Mouse (Mus musculus): Measurements from ENCODE around the gene Prkg2. TPM values are rescaled to one million over a fixed set of nuclear protein-coding genes. Genes with fewer than 3 reads are reported as not detected.

Prkg2 gene
- 4.7 and 4.8 TPM in 2 replicates for polyA plus RNA-seq (2016; fragmentation: Nextera tagmentation; extraction: Ambion mirVana)

DNA sequence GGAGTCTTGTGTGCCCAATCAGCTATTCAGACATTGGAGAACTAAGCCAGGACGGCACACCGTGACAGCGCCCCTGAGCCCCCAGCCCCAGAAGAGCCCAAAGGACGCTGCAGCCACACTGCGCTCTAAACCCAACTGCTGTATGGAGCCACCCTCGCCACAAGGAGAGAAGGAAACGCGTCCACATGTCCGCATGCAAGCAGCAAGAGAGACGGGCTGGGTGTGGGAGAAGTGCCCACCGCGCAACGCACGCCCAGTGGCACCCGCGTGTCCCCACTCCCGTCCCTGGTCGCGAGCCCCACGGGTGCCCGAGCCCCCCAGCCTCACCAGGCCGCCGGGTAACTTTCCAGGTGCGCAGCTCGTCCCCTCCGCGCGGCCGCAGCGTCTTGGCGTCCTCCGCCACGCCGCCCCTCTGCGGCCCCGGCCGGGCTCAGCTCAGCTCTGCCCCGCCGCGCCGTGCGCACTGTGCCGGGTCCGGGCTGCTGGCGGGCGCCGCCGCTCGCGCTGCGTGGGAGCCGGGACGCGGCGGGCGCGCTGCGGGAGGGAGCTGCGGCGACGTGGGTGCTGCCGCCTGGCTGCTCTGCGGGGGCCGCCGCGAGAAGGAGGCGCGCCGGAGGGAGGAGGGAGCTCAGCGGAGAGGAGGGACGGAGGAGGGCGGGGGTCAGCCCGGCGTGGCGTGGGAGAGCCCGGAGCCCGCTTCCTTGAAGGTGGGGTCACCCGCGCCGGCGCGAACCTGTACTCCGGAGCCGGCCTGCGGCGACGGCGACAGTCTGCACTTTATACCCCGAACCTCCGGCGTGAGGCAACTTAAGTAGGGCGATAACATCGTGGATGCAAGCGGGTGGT, at the start of gene Prkg2:
Gene Prkg2 (minus strand): TSS at position 756 of the 846 bp plus-strand sequence.
- peak within 1 kb of the TSS; percentile 79 for H3K9ac ChIP-seq
- no peaks in the 10 kb centered on the region for H3K9me3 ChIP-seq
- ATAC-seq (ENCODE audit: low FRiP score): peak; percentile 81
- H3K4me2 ChIP-seq: peak within 1 kb of the TSS; percentile 96
- H3K27ac ChIP-seq: peak within 1 kb of the TSS; percentile 56; the same call in 1 of the 2 replicates
- H3K4me1 ChIP-seq: peaks cover 18% of the 10 kb centered on the region
- H3K27me3 ChIP-seq: peaks cover 31% of the 10 kb centered on the region
- peak within 1 kb of the TSS; percentile 81 for H3K4me3 ChIP-seq (replicated peaks)
- H3K36me3 ChIP-seq (replicated peaks): no peaks in the 10 kb centered on the region
- under 1% methylated on average over 84 of the region's 94 CpGs for WGBS

DNA sequence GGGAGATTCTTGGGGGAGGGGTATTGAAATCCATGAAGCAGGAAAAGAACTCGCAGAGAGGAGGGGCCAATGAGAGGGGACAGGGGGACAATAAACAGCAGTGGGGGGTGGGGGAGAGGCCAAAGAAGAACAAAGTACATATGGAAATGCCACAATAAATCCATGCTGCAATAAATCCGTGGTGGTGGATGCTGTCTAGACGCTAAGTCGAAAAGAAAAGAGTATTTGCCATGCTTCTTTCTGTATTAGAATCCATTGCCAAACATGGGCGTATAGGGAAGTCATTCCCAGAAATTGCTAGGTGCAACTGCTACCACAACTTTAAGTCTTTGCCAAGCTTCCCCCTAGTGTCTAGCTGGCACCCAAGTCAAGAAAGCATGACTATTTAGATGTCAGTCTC, 46.8 kb upstream of the Prkg2 start:
- ATAC-seq (ENCODE audit: low FRiP score): no peak
- H3K27ac ChIP-seq: no peak overlapping the region

DNA sequence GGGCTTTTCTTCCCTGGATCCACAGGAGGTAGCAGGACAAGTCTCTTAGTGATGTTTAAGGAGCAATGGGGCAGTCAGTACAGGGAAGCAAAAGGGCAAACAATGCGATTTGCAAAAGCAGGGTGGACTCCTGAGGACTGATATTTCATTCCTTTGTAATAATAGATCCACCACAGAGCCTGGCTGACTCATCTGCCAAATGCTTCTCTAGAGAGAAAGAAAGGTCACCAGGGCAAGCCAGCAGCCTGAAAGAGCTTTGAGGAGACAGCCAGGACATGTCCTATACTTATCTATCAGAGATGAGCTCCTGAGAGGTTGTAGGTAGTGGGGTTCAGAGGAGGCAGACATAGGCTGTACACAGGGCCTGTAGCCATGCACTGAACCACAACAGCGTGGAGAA, 41.2 kb upstream of the Prkg2 start:
- no peak for ATAC-seq (ENCODE audit: low FRiP score)
- no peak overlapping the region for H3K4me3 ChIP-seq (replicated peaks)
- H3K9me3 ChIP-seq: no peaks in the 10 kb centered on the region
- H3K27me3 ChIP-seq: no peaks in the 10 kb centered on the region
- no peaks in the 10 kb centered on the region for H3K36me3 ChIP-seq (replicated peaks)
- no peak overlapping the region for H3K9ac ChIP-seq
- WGBS: 60% methylated on average over 2 of the region's 2 CpGs
- H3K27ac ChIP-seq: no peak overlapping the region
- H3K4me1 ChIP-seq: no peaks in the 10 kb centered on the region
- no peak overlapping the region for H3K4me2 ChIP-seq

More for the DNA sequence above, 46.8 kb upstream of the Prkg2 start:
- H3K9ac ChIP-seq: no peak overlapping the region
- no peak overlapping the region for H3K4me2 ChIP-seq
- no peak overlapping the region for H3K4me3 ChIP-seq (replicated peaks)
- H3K36me3 ChIP-seq (replicated peaks): no peaks in the 10 kb centered on the region
- WGBS: 24% methylated on average over 5 of the region's 5 CpGs
- no peaks in the 10 kb centered on the region for H3K27me3 ChIP-seq
- H3K9me3 ChIP-seq: no peaks in the 10 kb centered on the region
- peaks cover 4% of the 10 kb centered on the region for H3K4me1 ChIP-seq

DNA sequence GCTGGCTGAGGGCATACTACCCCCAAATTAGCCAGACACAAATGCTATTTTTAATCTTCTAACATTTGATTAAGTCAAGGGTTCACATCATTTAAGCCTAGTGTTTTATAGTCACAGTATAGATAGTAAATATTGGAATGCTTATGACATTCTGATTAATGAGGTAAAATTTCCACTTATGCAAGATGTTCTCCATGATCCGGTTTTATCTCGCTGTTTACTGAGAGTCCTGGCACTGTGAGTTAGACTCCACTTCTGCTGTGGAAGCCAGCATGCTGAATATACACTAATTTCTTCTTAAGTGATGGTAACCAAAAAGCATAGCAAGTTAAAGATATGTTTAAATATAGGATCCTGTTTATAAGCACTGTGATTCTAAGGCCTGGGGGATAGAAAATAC, 31.2 kb upstream of the Prkg2 start:
- H3K27me3 ChIP-seq: no peaks in the 10 kb centered on the region
- H3K36me3 ChIP-seq (replicated peaks): no peaks in the 10 kb centered on the region
- H3K27ac ChIP-seq: no peak overlapping the region
- 95% methylated on average over 2 of the region's 2 CpGs for WGBS
- H3K9ac ChIP-seq: no peak overlapping the region
- H3K4me2 ChIP-seq: no peak overlapping the region
- no peaks in the 10 kb centered on the region for H3K9me3 ChIP-seq
- no peaks in the 10 kb centered on the region for H3K4me1 ChIP-seq
- H3K4me3 ChIP-seq (replicated peaks): no peak overlapping the region
- no peak for ATAC-seq (ENCODE audit: low FRiP score)

DNA sequence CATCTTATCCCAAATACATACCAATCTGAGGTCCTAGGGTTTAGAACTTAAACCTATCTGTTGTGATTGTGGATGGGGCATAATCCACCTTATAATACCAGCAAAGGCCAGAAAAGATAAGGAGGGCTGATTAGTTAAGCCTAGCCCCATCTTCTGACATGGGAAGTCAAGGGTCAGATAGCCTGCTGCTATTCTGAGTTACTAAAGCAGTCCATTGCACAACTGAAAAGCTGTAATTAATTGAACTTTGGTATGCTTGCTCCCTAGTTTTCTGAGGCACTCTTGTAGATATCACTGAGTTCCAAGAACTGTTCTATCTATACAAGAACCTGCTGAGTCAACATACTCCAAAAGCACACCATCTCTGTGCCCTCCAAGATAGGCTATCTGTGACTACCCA, 25.4 kb upstream of the Prkg2 start:
- Histone ChIP-seq H3K27me3 (no peaks in the 10 kb centered on the region), H3K9ac (no peak overlapping the region), H3K4me2 (no peak overlapping the region), H3K9me3 (no peaks in the 10 kb centered on the region), H3K4me1 (no peaks in the 10 kb centered on the region), H3K27ac (no peak overlapping the region), H3K36me3 (replicated peaks) (no peaks in the 10 kb centered on the region), H3K4me3 (replicated peaks) (no peak overlapping the region)
- no peak for ATAC-seq (ENCODE audit: low FRiP score)

DNA sequence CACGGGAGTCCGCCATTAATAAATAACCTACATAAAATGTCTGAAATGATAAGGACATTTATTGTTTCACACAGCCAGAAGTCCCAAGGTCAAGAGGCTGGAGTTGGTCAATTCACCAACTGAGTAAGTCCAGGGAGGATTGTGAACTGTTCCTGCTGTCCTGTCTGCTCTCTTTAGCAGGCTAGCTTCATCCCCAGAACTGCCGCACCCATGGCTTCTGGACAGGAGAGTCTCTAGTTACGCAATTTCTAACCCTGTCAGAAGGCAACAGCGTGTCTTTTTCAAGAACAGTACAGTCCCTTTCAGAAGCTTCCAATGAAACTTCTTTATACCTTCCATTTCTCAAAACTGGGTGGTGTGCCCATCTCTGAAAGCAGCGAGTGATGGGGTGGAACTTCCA, 1.9 kb upstream of the Prkg2 start:
- H3K9ac ChIP-seq: no peak overlapping the region
- no peak for ATAC-seq (ENCODE audit: low FRiP score)
- H3K9me3 ChIP-seq: no peaks in the 10 kb centered on the region
- H3K27me3 ChIP-seq: peaks cover 31% of the 10 kb centered on the region
- peaks cover 17% of the 10 kb centered on the region for H3K4me1 ChIP-seq
- H3K27ac ChIP-seq: no peak overlapping the region
- H3K4me2 ChIP-seq: no peak overlapping the region
- 91% methylated on average over 6 of the region's 6 CpGs for WGBS
- no peak overlapping the region for H3K4me3 ChIP-seq (replicated peaks)
- H3K36me3 ChIP-seq (replicated peaks): no peaks in the 10 kb centered on the region

DNA sequence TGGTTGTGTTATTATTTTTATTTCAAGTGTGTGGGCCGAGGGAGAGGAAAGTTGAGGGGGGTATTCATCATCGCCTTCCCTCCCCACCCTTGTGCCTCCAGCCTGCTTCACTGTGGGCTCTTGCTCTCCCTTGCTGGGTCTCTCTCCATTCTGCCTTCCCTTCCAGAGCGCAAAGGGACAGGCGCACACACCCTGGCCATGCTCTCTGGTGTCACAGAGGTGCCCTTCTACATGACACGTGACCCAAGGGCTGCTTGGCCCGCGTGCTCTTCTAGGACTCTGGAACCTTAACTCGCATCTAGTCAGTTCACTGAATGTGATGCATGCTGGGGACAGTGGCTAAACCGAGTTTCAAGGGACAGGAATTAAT, 276 bp upstream of the Prkg2 start:
- H3K27ac ChIP-seq: 0 out of 2 replicates have a peak overlapping the region, but pooled peaks have one; percentile 56
- peak overlapping the region; percentile 81 for H3K4me3 ChIP-seq (replicated peaks)
- no peaks in the 10 kb centered on the region for H3K9me3 ChIP-seq
- ATAC-seq (ENCODE audit: low FRiP score): peak; percentile 40
- peaks cover 31% of the 10 kb centered on the region for H3K27me3 ChIP-seq
- 2% methylated on average over 9 of the region's 9 CpGs for WGBS
- peak overlapping the region; percentile 96 for H3K4me2 ChIP-seq
- peak overlapping the region; percentile 79 for H3K9ac ChIP-seq
- H3K36me3 ChIP-seq (replicated peaks): no peaks in the 10 kb centered on the region
- peaks cover 17% of the 10 kb centered on the region for H3K4me1 ChIP-seq

DNA sequence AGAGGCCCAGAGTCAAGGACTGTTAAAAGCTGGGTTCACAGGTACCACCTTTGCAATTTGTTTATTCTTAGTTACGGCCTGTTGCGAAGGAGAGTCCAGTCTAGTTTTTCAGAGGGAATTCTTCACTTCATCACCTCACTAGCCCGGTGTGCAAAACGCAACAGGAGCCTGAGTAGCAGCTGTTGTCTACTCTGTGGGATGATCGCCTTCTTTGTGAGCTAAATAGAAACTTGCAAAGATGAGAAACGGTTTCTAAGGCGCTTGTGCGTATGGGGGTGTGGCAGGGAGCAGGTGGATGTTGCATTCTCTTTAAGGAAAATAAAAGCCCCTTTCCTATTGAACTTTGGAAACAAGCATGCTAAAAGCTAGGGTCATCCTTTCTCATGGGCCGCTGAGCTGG, 1.2 kb downstream of the Prkg2 start:
- Histone ChIP-seq H3K36me3 (replicated peaks) (0 out of 2 replicates have a peak, but pooled peaks cover 4% of the 10 kb centered on the region), H3K27me3 (peaks cover 31% of the 10 kb centered on the region), H3K27ac (no peak overlapping the region), H3K4me1 (peaks cover 20% of the 10 kb centered on the region), H3K4me3 (replicated peaks) (peak overlapping the region; percentile 81), H3K9me3 (no peaks in the 10 kb centered on the region), H3K4me2 (peak overlapping the region; percentile 96), H3K9ac (peak overlapping the region; percentile 79; the same call in 1 of the 2 replicates)
- 42% methylated on average over 9 of the region's 9 CpGs for WGBS
- ATAC-seq (ENCODE audit: low FRiP score): no peak

DNA sequence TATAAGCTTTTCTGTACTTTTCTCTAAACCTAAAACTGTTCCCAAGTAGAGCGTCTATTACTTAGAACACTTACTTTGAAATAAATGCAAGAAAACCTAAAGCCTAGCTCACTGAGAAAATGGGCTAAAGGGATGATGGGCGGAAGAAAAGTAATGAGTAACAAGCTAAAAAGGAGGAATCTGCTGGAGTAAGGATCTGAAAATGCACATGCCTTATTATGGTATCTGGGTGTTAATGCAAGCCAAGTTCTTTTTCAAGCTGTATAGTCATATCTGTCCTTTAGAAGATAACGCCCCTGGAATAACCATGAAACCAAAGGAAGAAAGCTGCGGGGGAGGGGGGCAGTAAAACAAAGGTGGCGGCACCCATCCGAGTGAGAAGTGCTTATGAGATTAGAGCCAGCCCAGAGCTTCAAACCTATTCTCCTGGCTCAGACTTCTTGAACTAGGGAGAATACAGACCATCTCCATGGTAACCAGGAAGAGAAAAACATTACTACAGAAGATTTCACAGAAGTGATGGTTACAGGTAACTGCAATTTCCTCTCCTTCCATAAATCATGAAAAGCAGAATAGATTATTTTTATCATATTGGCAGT, 5.5 kb downstream of the Prkg2 start:
- H3K4me3 ChIP-seq (replicated peaks): no peak overlapping the region
- no peaks in the 10 kb centered on the region for H3K9me3 ChIP-seq
- H3K36me3 ChIP-seq (replicated peaks): 0 out of 2 replicates have a peak, but pooled peaks cover 4% of the 10 kb centered on the region
- no peak overlapping the region for H3K4me2 ChIP-seq
- peaks cover 10% of the 10 kb centered on the region for H3K27me3 ChIP-seq
- WGBS: 57% methylated on average over 6 of the region's 6 CpGs
- H3K9ac ChIP-seq: no peak overlapping the region
- no peak for ATAC-seq (ENCODE audit: low FRiP score)
- H3K4me1 ChIP-seq: peaks cover 16% of the 10 kb centered on the region
- H3K27ac ChIP-seq: no peak overlapping the region

DNA sequence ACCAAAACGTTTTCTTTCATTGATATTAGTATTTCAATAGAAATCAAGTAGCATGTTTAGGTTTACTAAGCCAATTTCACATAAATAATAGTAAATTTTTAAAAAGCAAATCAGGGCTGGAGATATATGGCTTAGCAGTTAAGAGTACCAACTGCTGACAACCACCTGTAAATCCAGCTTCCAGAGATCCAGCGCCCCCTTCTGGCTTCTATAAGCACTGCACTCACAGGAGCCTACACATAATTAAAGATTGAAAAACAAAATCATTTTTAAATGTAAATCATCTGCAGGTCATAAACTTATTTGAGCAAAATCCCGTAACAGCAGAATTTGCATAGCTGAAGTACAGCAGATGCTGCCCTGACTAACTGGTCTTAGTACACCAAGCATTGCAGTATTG, 10.8 kb downstream of the Prkg2 start:
- 73% methylated on average over 3 of the region's 3 CpGs for WGBS
- no peaks in the 10 kb centered on the region for H3K4me1 ChIP-seq

DNA sequence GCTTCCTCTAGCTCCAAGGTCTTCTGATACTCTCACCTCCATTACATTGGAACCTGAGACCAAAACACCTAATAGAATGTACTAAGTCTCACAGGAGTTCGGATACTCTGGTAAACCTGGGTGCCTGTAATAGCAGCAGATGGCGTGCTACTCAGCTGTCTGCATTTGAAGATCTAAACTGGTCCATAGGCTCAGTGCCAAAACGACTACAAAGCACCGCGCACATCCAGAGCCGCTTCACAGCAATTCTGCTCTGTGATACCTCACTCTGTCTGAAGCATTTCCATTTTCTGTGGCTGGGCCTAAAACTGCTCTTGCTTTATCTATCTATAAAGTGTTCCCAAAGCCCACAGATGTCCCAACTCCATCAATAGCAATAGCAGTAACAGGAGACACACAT, 17.4 kb downstream of the Prkg2 start:
- 92% methylated on average over 6 of the region's 6 CpGs for WGBS
- H3K4me1 ChIP-seq: no peaks in the 10 kb centered on the region; the same call in 1 of the 2 replicates
- no peak overlapping the region for H3K27ac ChIP-seq
- H3K27me3 ChIP-seq: no peaks in the 10 kb centered on the region
- ATAC-seq (ENCODE audit: low FRiP score): no peak
- H3K36me3 ChIP-seq (replicated peaks): 0 out of 2 replicates have a peak, but pooled peaks cover 2% of the 10 kb centered on the region
- H3K9ac ChIP-seq: no peak overlapping the region
- H3K4me3 ChIP-seq (replicated peaks): no peak overlapping the region
- no peaks in the 10 kb centered on the region for H3K9me3 ChIP-seq
- H3K4me2 ChIP-seq: no peak overlapping the region

More for the DNA sequence above, 10.8 kb downstream of the Prkg2 start:
- Histone ChIP-seq H3K36me3 (replicated peaks) (0 out of 2 replicates have a peak, but pooled peaks cover 6% of the 10 kb centered on the region), H3K4me3 (replicated peaks) (no peak overlapping the region), H3K27ac (no peak overlapping the region), H3K9ac (no peak overlapping the region), H3K9me3 (no peaks in the 10 kb centered on the region), H3K27me3 (no peaks in the 10 kb centered on the region), H3K4me2 (no peak overlapping the region)
- ATAC-seq (ENCODE audit: low FRiP score): no peak

DNA sequence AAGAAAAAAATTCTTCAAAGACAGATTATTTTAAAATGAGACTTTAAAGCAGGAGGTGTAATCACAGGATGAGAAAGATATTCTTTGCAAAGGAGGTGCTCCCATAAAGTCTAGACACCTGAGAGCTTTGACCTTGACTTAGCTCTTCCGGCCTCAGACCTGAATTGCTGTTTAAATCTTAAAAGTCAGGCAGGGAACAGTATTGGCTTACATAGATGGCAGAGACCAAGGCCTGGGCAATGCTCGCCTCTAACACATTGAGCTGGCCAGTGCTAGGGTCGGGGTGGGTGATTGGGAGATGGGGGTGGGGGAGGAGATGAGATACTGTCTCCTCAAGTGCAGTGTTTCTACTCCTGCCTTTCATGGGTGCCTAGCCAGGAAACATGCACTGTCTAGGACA, 22.0 kb downstream of the Prkg2 start:
- Histone ChIP-seq H3K36me3 (replicated peaks) (no peaks in the 10 kb centered on the region), H3K4me3 (replicated peaks) (no peak overlapping the region), H3K4me2 (no peak overlapping the region), H3K27me3 (no peaks in the 10 kb centered on the region), H3K9ac (no peak overlapping the region), H3K27ac (no peak overlapping the region), H3K9me3 (no peaks in the 10 kb centered on the region), H3K4me1 (no peaks in the 10 kb centered on the region; the same call in 1 of the 2 replicates)
- ATAC-seq (ENCODE audit: low FRiP score): no peak
- WGBS: 90% methylated on average over 3 of the region's 3 CpGs
